Mouse (Mus musculus) CD4-positive, CD25-positive, alpha-beta regulatory T cell (primary cell): ENCODE data around the gene Fam19a1. TPM values are rescaled to one million over a fixed set of nuclear protein-coding genes. Genes with fewer than 3 reads are reported as not detected.

Experiments used
- polyA plus RNA-seq: library from polyadenylated mRNA; unstranded; fragments of 100-300 nt; shearing (Covaris generic); gene quantifications from one replicate; pipeline ENCODE4 v1.2.1, GENCODE M21; 2017

Gene Fam19a1
- not detected for polyA plus RNA-seq

GRCm38 (mm10) chr6:96112854-96113253 lies at the start of gene Fam19a1:
Gene Fam19a1, plus strand, starts transcription at chr6:96113154.

GRCm38 (mm10) chr6:96165818-96166379 lies 52.9 kb downstream of the Fam19a1 start, which contains the start of gene 1700123L14Rik:
Gene 1700123L14Rik, minus strand, starts transcription at chr6:96166243.

Other genes with a start within 250 kb of the Fam19a1 start
- gene 1700123L14Rik, start 53.1 kb downstream of the Fam19a1 start, polyA plus RNA-seq: not detected